Mouse (Mus musculus) lung, postnatal 0 days (tissue): Measurements from ENCODE around the gene Cxadr. TPM values are rescaled to one million over a fixed set of nuclear protein-coding genes. Genes with fewer than 3 reads are reported as not detected.

Source experiments
- ATAC-seq: fragments of 200-750 bp; cut with Nextera tagmentation; 2 replicates; pipeline ENCODE4 v1.8.0; 2017; ENCODE audit warnings: moderate library complexity
- DNase-seq: peaks from one replicate; pipeline ENCODE4 v3.0.0-alpha.2; 2016; ENCODE audit warnings: low spot score
- H3K27ac ChIP-seq: fragments of 300-500 bp; sonication (generic); 2 replicates; pipeline ENCODE4 v1.5.1; 2014; ENCODE audit warnings: antibody characterized with exemption, mild to moderate bottlenecking, low read length, mixed read lengths
- H3K27me3 ChIP-seq: fragments of 300-500 bp; sonication (generic); replicated peaks from 2 replicates; pipeline ENCODE4 v1.6.1; 2014; ENCODE audit warnings: low read length, mixed read lengths; ENCODE audit not compliant: insufficient read depth
- H3K36me3 ChIP-seq: fragments of 300-500 bp; sonication (generic); 2 replicates; pipeline ENCODE4 v1.6.1; 2014; ENCODE audit warnings: low read length, mixed read lengths; ENCODE audit not compliant: insufficient read depth
- H3K4me1 ChIP-seq: fragments of 300-500 bp; sonication (generic); 2 replicates; pipeline ENCODE4 v1.6.1; 2014; ENCODE audit warnings: antibody characterized with exemption, low read depth, low read length, mixed read lengths; ENCODE audit not compliant: insufficient read depth
- H3K4me2 ChIP-seq: fragments of 300-500 bp; sonication (generic); replicated peaks from 2 replicates; pipeline ENCODE4 v1.6.1; 2014; ENCODE audit warnings: low read depth, mild to moderate bottlenecking, low read length, moderate library complexity, mixed read lengths
- H3K4me3 ChIP-seq: fragments of 300-500 bp; sonication (generic); 2 replicates; pipeline ENCODE4 v1.5.1; 2014; ENCODE audit warnings: low read depth, low read length
- H3K9ac ChIP-seq: fragments of 300-500 bp; sonication (generic); replicated peaks from 2 replicates; pipeline ENCODE4 v1.6.1; 2014; ENCODE audit warnings: low read depth, mild to moderate bottlenecking
- H3K9me3 ChIP-seq: fragments of 300-500 bp; sonication (generic); 2 replicates; pipeline ENCODE4 v1.6.1; 2016; ENCODE audit warnings: low read length, mixed read lengths
- CTCF ChIP-seq: IDR thresholded peaks from 2 replicates; pipeline ENCODE4 v1.5.1; 2016; ENCODE audit warnings: antibody characterized with exemption, mild to moderate bottlenecking
- EP300 ChIP-seq: IDR thresholded peaks from 2 replicates; pipeline ENCODE4 v1.6.1; 2016; ENCODE audit warnings: antibody characterized with exemption, mild to moderate bottlenecking, control low read depth
- WGBS: fragments of 180-500 bp; shearing (Covaris S2); extraction: QIAGEN DNeasy Blood & Tissue Kit; methylation state at CpG from one replicate; pipeline ENCODE4 v1.1.7; 2014; 5-methylcytosine and 5-hydroxymethylcytosine counted together
- polyA plus RNA-seq: library from polyadenylated mRNA; unstranded; fragments of >200 nt; fragmentation: Nextera tagmentation; extraction: Ambion mirVana; gene quantifications from 2 replicates; pipeline ENCODE4 v1.2.1, GENCODE M21; 2015

The Cxadr gene
- polyA plus RNA-seq, 1 experiment from 2014 or later = 49.3 TPM

DNA sequence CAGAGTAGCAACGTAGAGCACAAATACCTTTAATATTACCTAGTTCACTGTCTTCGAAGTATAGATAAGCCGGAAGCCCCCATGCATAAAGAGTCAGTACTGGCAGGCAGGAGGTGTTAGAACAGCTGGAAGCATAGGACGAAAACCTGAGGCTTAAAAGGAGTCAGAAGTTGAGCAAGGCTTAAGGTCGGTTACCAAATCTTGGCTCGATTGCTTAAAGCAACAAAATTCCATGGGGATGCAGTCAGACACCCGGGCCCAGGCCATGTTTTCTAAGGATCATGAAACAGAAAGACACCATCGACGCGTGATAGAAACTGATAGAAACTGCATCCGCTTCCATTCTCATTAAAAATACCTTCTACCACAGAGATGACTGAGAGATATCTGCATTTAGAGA lies 35.5 kb upstream of the Cxadr start:
- Histone ChIP-seq H3K4me1 (peaks cover 5% of the 10 kb centered on the region; the same call in 1 of the 2 replicates), H3K27ac (peak overlapping the region; percentile 86), H3K4me3 (no peak overlapping the region), H3K4me2 (peak overlapping the region; percentile 55), H3K9ac (no peak overlapping the region), H3K36me3 (no peaks in the 10 kb centered on the region), H3K9me3 (no peaks in the 10 kb centered on the region), H3K27me3 (no peaks in the 10 kb centered on the region)
- peak; percentile 70 for ATAC-seq
- peak; percentile 91 for DNase-seq
- TF ChIP-seq EP300 (peak; percentile 56; the same call in 1 of the 2 replicates), CTCF (no peak)
- WGBS = 29% methylated on average over 11 of the region's 11 CpGs

DNA sequence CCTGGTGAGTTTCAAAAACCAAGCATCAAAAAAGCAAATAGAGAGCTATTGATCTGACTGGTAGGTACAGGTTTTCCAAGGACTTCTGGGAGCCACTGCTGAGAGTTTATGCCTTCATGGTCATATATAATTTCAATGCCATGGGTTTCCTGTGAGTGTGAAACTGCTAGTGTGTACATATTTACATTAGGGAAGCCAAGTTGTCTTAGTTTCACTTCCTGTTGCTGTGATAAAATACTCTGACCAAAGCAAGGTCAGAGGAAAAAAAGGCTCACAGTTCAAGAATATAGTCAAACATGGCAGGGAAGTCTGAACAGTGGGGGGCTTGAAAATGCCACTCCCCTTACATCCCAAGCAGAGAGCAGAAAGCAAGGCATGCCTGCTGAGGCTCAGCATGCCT lies 33.8 kb upstream of the Cxadr start:
- H3K36me3 ChIP-seq = no peaks in the 10 kb centered on the region
- peaks cover 5% of the 10 kb centered on the region; the same call in 1 of the 2 replicates for H3K4me1 ChIP-seq
- no peak for TF ChIP-seq CTCF
- peak; percentile 35; the same call in 1 of the 2 replicates for TF ChIP-seq EP300
- no peak overlapping the region for H3K4me2 ChIP-seq
- DNase-seq = peak; percentile 58
- no peak overlapping the region for H3K9ac ChIP-seq
- H3K9me3 ChIP-seq = no peaks in the 10 kb centered on the region
- no peak overlapping the region for H3K27ac ChIP-seq
- H3K27me3 ChIP-seq = no peaks in the 10 kb centered on the region
- H3K4me3 ChIP-seq = no peak overlapping the region
- ATAC-seq = no peak

DNA sequence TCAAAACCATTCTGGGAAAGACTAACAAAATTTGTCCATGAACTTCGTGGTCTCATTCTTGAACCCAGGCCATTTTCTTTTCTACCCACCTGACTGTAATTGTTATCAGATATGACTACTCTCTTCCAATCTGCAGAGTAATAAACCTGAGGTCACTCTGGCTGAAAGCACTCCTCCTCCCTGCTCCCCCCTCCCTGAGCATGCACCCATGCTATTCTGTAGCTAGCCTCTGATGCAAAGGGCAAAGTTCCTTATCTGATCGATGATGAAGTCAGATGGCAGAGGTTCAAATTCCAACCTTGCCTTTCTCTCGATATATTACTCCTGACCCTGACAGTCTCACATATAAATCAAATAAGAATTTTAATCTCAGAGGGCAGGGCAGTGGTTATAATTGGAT lies 33.1 kb upstream of the Cxadr start:
- no peaks in the 10 kb centered on the region for H3K27me3 ChIP-seq
- no peak for ATAC-seq
- peaks cover 5% of the 10 kb centered on the region; the same call in 1 of the 2 replicates for H3K4me1 ChIP-seq
- H3K4me3 ChIP-seq = no peak overlapping the region
- no peaks in the 10 kb centered on the region for H3K36me3 ChIP-seq
- H3K27ac ChIP-seq = no peak overlapping the region
- H3K4me2 ChIP-seq = no peak overlapping the region
- WGBS = 70% methylated on average over 3 of the region's 3 CpGs
- no peak overlapping the region for H3K9ac ChIP-seq
- H3K9me3 ChIP-seq = no peaks in the 10 kb centered on the region
- TF ChIP-seq CTCF = no peak
- no peak for TF ChIP-seq EP300
- DNase-seq = no peak

DNA sequence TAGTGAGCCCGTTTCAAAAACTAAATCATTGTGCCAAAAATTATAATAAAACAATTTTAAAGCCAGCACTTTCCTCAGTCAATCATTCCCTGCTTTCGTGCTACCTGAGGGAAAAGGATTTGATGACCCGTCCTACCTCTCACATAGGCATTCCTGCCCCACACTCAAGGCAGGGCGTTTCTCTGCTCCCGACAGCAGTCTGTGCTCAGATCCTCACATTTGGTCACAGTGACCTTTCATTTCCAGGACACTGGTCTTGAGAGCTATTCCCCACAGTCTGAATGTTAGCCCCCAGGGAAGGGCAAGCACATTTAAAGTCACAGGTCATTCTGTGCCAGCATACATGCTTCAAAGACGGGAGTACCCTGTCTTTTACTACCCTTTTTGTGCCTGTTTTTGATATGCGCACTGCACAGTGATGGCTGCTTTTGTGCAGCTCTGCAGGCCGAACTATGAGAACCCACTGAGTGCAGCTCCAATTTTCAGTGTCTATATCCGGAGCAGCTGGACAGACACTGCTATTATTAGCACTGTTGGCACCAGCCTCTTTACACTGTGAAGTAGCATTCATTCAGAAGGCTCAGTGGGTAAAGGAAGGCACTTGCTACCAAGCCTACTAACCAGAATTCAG lies 26.3 kb upstream of the Cxadr start:
- TF ChIP-seq EP300 (no peak), CTCF (no peak)
- Histone ChIP-seq H3K27me3 (no peaks in the 10 kb centered on the region), H3K4me3 (no peak overlapping the region), H3K36me3 (no peaks in the 10 kb centered on the region), H3K9me3 (no peaks in the 10 kb centered on the region), H3K27ac (no peak overlapping the region), H3K4me1 (no peaks in the 10 kb centered on the region), H3K9ac (no peak overlapping the region), H3K4me2 (no peak overlapping the region)
- ATAC-seq (no peak; the same call in 1 of the 2 replicates), DNase-seq (no peak)
- WGBS = 67% methylated on average over 9 of the region's 9 CpGs

DNA sequence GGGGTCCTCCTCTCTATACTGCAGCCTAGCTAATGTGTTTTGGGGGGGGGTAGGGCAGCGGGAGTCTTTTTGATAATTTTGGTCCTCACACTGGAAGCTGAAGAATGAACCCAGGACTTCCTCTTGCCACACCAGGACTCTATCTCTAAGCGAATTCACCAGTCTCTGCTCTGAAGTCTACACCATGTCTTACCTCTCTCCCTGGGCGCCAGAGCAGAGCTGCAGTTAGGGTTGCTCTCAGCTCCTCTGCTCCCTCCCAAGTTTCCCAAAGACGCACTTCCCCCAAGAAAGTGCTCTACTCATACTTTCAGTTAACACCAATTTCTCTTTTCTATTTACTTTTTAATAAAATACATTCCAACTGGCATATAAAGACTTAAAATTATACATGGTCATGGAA lies 23.7 kb upstream of the Cxadr start:
- H3K9me3 ChIP-seq = no peaks in the 10 kb centered on the region
- no peak for TF ChIP-seq EP300
- no peak for TF ChIP-seq CTCF
- ATAC-seq (no peak), DNase-seq (no peak)
- no peaks in the 10 kb centered on the region for H3K4me1 ChIP-seq
- WGBS = 37% methylated on average over 4 of the region's 4 CpGs
- no peak overlapping the region for H3K4me3 ChIP-seq
- H3K36me3 ChIP-seq = no peaks in the 10 kb centered on the region
- H3K9ac ChIP-seq = no peak overlapping the region
- no peaks in the 10 kb centered on the region for H3K27me3 ChIP-seq
- H3K27ac ChIP-seq = no peak overlapping the region
- no peak overlapping the region for H3K4me2 ChIP-seq

DNA sequence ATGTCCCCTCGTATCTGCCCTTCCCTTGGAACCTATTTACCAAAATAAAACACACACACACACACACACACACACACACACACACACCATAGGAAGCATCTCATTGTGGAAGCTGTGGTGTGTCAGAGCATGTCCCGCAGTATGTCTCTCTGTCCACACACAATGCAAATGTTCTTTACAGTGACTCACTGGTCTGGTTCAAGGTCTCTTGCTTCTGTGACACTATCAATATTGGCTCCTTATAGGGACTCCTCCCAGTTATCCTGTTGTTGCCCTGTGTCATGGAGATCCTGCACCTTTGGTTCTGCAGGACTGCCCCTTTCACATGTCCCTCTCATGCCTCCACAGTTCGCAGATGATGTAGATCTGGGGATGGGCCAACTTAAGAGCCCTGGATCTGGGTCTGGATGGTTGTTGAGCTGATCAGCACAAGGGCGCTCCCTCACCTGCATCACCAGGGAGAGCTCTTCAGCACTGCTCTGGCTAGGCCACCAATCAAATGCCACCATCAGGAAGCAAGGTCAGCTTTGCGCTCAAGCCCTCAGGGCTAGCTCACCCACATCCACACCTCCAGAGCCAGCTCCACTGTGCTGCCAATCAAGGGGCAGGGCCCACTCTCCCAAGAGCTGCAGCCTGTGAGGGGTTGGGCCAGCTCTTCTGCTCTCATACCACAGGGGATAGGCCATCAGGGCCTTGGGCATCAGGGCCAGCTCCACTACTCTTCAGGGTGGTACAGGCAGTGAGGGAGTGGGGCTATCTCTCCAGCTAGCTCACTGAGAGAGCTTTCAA lies 21.0 kb upstream of the Cxadr start:
- H3K27ac ChIP-seq = no peak overlapping the region
- ATAC-seq = peak; percentile 58
- TF ChIP-seq EP300 = no peak
- DNase-seq = no peak
- H3K9ac ChIP-seq = no peak overlapping the region
- H3K4me3 ChIP-seq = no peak overlapping the region
- H3K4me2 ChIP-seq = no peak overlapping the region
- no peaks in the 10 kb centered on the region for H3K36me3 ChIP-seq
- 76% methylated on average over 5 of the region's 5 CpGs for WGBS
- no peaks in the 10 kb centered on the region for H3K4me1 ChIP-seq
- no peaks in the 10 kb centered on the region for H3K27me3 ChIP-seq
- H3K9me3 ChIP-seq = no peaks in the 10 kb centered on the region
